Comparison of ENCODE assay signal across 39 mouse cellular contexts in the genomic region with DNA sequence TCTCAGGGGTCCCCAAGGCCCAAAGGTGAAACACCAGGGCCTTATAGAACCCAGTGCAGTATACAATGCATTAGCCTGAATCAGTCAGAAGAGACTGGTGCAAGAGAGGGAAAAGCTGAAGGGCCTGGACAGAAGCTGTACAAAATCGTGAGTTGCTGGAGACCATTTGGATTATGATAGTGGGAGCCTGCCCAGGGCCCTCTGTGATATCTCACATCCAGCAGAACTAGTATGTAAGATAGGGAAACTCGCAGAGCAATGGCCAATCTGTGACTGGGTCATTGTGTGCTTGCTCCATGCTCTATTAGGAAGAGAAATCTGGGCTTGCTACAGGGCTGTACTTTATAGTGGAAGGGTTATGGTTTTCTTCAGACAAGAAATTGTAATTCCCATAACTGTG. TPM values are rescaled to one million over a fixed set of nuclear protein-coding genes. Genes with fewer than 3 reads are reported as not detected.
"Had no signal": no experiment of that assay in that cellular context is flagged by ENCODE, and none has a peak within 500 bp of the region (broad histone marks: within the 10 kb centered on the region; RNA-seq: fewer than 3 reads in every experiment).

A gene (plus strand): TSS at position 84 of the 400 bp plus-strand sequence.

- H3K27me3 ChIP-seq: embryonic facial prominence, embryonic 12.5 days; embryonic facial prominence, embryonic 13.5 days; embryonic facial prominence, embryonic 15.5 days; forebrain, embryonic 12.5 days; forebrain, embryonic 13.5 days; forebrain, embryonic 15.5 days had no signal

- H3K4me3 ChIP-seq: embryonic facial prominence, embryonic 10.5 days; embryonic facial prominence, embryonic 12.5 days; embryonic facial prominence, embryonic 13.5 days; embryonic facial prominence, embryonic 15.5 days; erythroblast, embryonic 14.5 days; forebrain, embryonic 10.5 days; forebrain, embryonic 12.5 days; forebrain, embryonic 13.5 days; forebrain, embryonic 15.5 days; gastrocnemius, adult 2 months; heart, adult 2 months had no signal

- DNase-seq: cerebellum, adult 2 months; cerebellum, adult 8-10 months; cerebellum, adult 9-10 months; cerebellum, adult 9-11 months; cerebellum, postnatal 10 days; cerebellum, postnatal 14 days; cerebellum, postnatal 36 days; embryo, embryonic 11 days; forebrain, postnatal 0 days; gastrocnemius, adult 2 months; gastrocnemius, postnatal 10 days; gastrocnemius, postnatal 14 days; gastrocnemius, postnatal 25 days; gastrocnemius, postnatal 36 days; heart, adult 11 months; heart, adult 18-20 months; heart, adult 2 months had no signal

- H3K4me1 ChIP-seq: embryonic facial prominence, embryonic 10.5 days; embryonic facial prominence, embryonic 12.5 days; embryonic facial prominence, embryonic 13.5 days; embryonic facial prominence, embryonic 15.5 days; forebrain, embryonic 10.5 days; forebrain, embryonic 12.5 days; forebrain, embryonic 13.5 days; forebrain, embryonic 15.5 days had no signal

- H3K27ac ChIP-seq: embryonic facial prominence, embryonic 10.5 days; embryonic facial prominence, embryonic 12.5 days; embryonic facial prominence, embryonic 13.5 days; embryonic facial prominence, embryonic 15.5 days; forebrain, embryonic 10.5 days; forebrain, embryonic 12.5 days; forebrain, embryonic 13.5 days; forebrain, embryonic 15.5 days; gastrocnemius, adult 2 months; heart, adult 2 months had no signal

- H3K36me3 ChIP-seq: embryonic facial prominence, embryonic 10.5 days; embryonic facial prominence, embryonic 12.5 days; embryonic facial prominence, embryonic 13.5 days; embryonic facial prominence, embryonic 15.5 days; forebrain, embryonic 10.5 days; forebrain, embryonic 12.5 days; forebrain, embryonic 15.5 days had no signal

- ATAC-seq: forebrain, embryonic 13.5 days; forebrain, embryonic 14.5 days; forebrain, embryonic 15.5 days; forebrain, embryonic 16.5 days; forebrain, postnatal 0 days had no signal

- H3K4me2 ChIP-seq: embryonic facial prominence, embryonic 12.5 days; embryonic facial prominence, embryonic 13.5 days; embryonic facial prominence, embryonic 15.5 days; forebrain, embryonic 12.5 days; forebrain, embryonic 13.5 days; forebrain, embryonic 15.5 days had no signal

- H3K9ac ChIP-seq: embryonic facial prominence, embryonic 12.5 days; embryonic facial prominence, embryonic 13.5 days; embryonic facial prominence, embryonic 15.5 days; forebrain, embryonic 12.5 days; forebrain, embryonic 13.5 days; forebrain, embryonic 15.5 days; forebrain, postnatal 0 days had no signal

- H3K9me3 ChIP-seq: embryonic facial prominence, embryonic 10.5 days; embryonic facial prominence, embryonic 12.5 days; embryonic facial prominence, embryonic 13.5 days; embryonic facial prominence, embryonic 15.5 days; forebrain, embryonic 10.5 days; forebrain, embryonic 12.5 days; forebrain, embryonic 13.5 days; forebrain, embryonic 15.5 days had no signal

RNA-seq across cellular contexts. Expression of the gene that starts here (rescaled TPM):
- total RNA-seq: common myeloid progenitor, adult 5-6 weeks; forebrain, postnatal 0 days; gastrocnemius, adult 18-20 months; gastrocnemius, adult 2 months; gastrocnemius, adult 8-10 months; gastrocnemius, postnatal 10 days; gastrocnemius, postnatal 14 days; gastrocnemius, postnatal 25 days; gastrocnemius, postnatal 36 days; gastrocnemius, postnatal 4 days; granulocyte monocyte progenitor cell, adult 5-6 weeks; heart, adult 18-20 months; heart, adult 2 months had no signal
- polyA plus RNA-seq: cerebellum, adult 2 months; cortical plate, adult 2 months; embryonic facial prominence, embryonic 10.5 days; embryonic facial prominence, embryonic 11.5 days; embryonic facial prominence, embryonic 13.5 days; embryonic facial prominence, embryonic 14.5 days; embryonic facial prominence, embryonic 15.5 days; erythroblast, embryonic 14.5 days; forebrain, embryonic 10.5 days; forebrain, embryonic 11.5 days; forebrain, embryonic 12.5 days; forebrain, embryonic 13.5 days; forebrain, embryonic 14.5 days; forebrain, embryonic 15.5 days; forebrain, embryonic 16.5 days; forebrain, postnatal 0 days; frontal cortex, adult 2 months; gonadal fat pad, adult 2 months; heart, adult 2 months had no signal
